ENCODE assay signal across 19 mouse cellular contexts in genomic region chr4:97836812-97837211, GRCm38 (mm10). TPM values are rescaled to one million over a fixed set of nuclear protein-coding genes. Genes with fewer than 3 reads are reported as not detected.
DNase-seq lines count a peak whose midpoint lies in the region; ATAC-seq and TF ChIP-seq lines count a peak whose summit lies in the region.
"Had no signal": no experiment of that assay in that cellular context is flagged by ENCODE, and none has a peak within 500 bp of the region (broad histone marks: within the 10 kb centered on the region; RNA-seq: fewer than 3 reads in every experiment).

No protein-coding gene starts in this region.

- no peaks in the 10 kb centered on the region; the same call in 1 of the 2 replicates for H3K36me3 ChIP-seq in liver, adult 2 months (ENCODE audit: control insufficient read depth, insufficient read depth, low read length)
- H3K36me3 ChIP-seq in intestine, embryonic 15.5 days, result no peaks in the 10 kb centered on the region
- H3K36me3 ChIP-seq: limb, embryonic 15.5 days had no signal

- ATAC-seq in intestine, embryonic 15.5 days, result no peak
- ATAC-seq: activated CD4-positive, CD25-positive, alpha-beta regulatory T cell, adult 4 months; intestine, postnatal 0 days had no signal

- no peak for TF ChIP-seq CTCF in liver, adult 2 months (IDR thresholded peaks at IDR 0.05; ENCODE audit: low read depth, low read length)

- DNase-seq in adrenal gland, adult 2 months, result peak; percentile 43
- DNase-seq in adrenal gland, adult 8-10 months, result no peak
- DNase-seq in gastrocnemius, adult 18-20 months (ENCODE audit: low spot score), result peak; percentile 52
- DNase-seq in gastrocnemius, postnatal 25 days, result no peak
- peak; percentile 94 for DNase-seq in liver, adult 2 months (ENCODE audit: extremely low read depth, low read depth, low spot score)
- DNase-seq in liver (no peak), 416B (ENCODE audit: low read depth) (peak; percentile 71)
- DNase-seq: kidney, postnatal 10 days; midbrain, embryonic 14.5 days; right cerebral cortex, postnatal 25 days; thymus, postnatal 4 days had no signal

- H3K79me2 ChIP-seq in liver, adult 2 months (ENCODE audit: control insufficient read depth, insufficient read depth, low read length), result peaks cover 26% of the 10 kb centered on the region

- TF ChIP-seq POLR2A in liver, adult 2 months (IDR thresholded peaks at IDR 0.05; ENCODE audit: extremely low read depth, insufficient read depth, low read length), result no peak

- no peaks in the 10 kb centered on the region for H3K9me3 ChIP-seq in intestine, embryonic 15.5 days
- H3K9me3 ChIP-seq: limb, embryonic 15.5 days had no signal

- peak overlapping the region; percentile 46 for H3K27ac ChIP-seq in liver, adult 2 months (replicated peaks; ENCODE audit: insufficient read depth, low read depth, low read length)
- H3K27ac ChIP-seq in intestine, embryonic 15.5 days, result no peak overlapping the region
- H3K27ac ChIP-seq: limb, embryonic 15.5 days; macrophage had no signal

- no peaks in the 10 kb centered on the region for H3K27me3 ChIP-seq in liver, adult 2 months (ENCODE audit: control insufficient read depth, insufficient read depth, low read length)
- H3K27me3 ChIP-seq in intestine, embryonic 15.5 days (replicated peaks), result no peaks in the 10 kb centered on the region
- H3K27me3 ChIP-seq: CH12.LX; limb, embryonic 15.5 days had no signal

- H3K4me2 ChIP-seq in intestine, embryonic 15.5 days (replicated peaks), result no peak overlapping the region
- H3K4me2 ChIP-seq: heart, embryonic 11.5 days; limb, embryonic 15.5 days had no signal

- WGBS in liver, adult 2 months, result 12% methylated on average over 13 of the region's 13 CpGs
- WGBS in intestine, embryonic 15.5 days, result 65% methylated on average over 13 of the region's 13 CpGs

- H3K9ac ChIP-seq in liver, adult 2 months (ENCODE audit: low read depth, low read length), result peak overlapping the region; percentile 13; the same call in 1 of the 2 replicates
- no peak overlapping the region for H3K9ac ChIP-seq in intestine, embryonic 15.5 days
- H3K9ac ChIP-seq: limb, embryonic 15.5 days had no signal

- peaks cover 33% of the 10 kb centered on the region for H3K4me1 ChIP-seq in liver, adult 2 months (ENCODE audit: control insufficient read depth, insufficient read depth, low read length)
- peaks cover 29% of the 10 kb centered on the region for H3K4me1 ChIP-seq in intestine, embryonic 15.5 days (replicated peaks)

- H3K4me3 ChIP-seq in liver, adult 2 months (ENCODE audit: insufficient read depth, low read depth, low read length), result 0 out of 2 replicates have a peak overlapping the region, but pooled peaks have one; percentile 0
- H3K4me3 ChIP-seq in intestine, embryonic 15.5 days (replicated peaks), result no peak overlapping the region
- H3K4me3 ChIP-seq: limb, embryonic 15.5 days had no signal

RNA-seq across cellular contexts. Expression of gene E130114P18Rik, which starts 58.9 kb away (rescaled TPM):
- not detected for total RNA-seq in adrenal gland, adult 2 months (2021)
- polyA plus RNA-seq in adrenal gland, adult 2 months (2012; rRNA removed), result 0.07 TPM in 1 of 2 replicates, not detected in the other
- under 1 TPM in 3 of 4 experiments, not detected in 1; 0.28 to 0.73 (median 0.59) TPM for total RNA-seq in adrenal gland, adult 8-10 months (2022)
- total RNA-seq in gastrocnemius, adult 18-20 months (2021), result under 1 TPM in 1 of 2 experiments, not detected in 1; 0.21 TPM
- under 1 TPM in 1 of 2 experiments, not detected in 1; 0.41 TPM for total RNA-seq in gastrocnemius, postnatal 25 days (2021)
- total RNA-seq in liver, adult 2 months (2014; rRNA removed), result not detected in 2 replicates
- polyA plus RNA-seq in liver, adult 2 months (2012; rRNA removed), result not detected in 2 replicates
- polyA plus RNA-seq in intestine, embryonic 15.5 days (2015; fragmentation: Nextera tagmentation; extraction: Ambion mirVana), result 2.5 and 3.9 TPM in 2 replicates
- total RNA-seq: CH12.LX; hematopoietic stem cell, adult 5-6 weeks had no signal
- polyA plus RNA-seq: activated CD4-positive, CD25-positive, alpha-beta regulatory T cell, adult 4 months; macrophage had no signal

Comparison
In these comparisons a context has a peak if more than half of its experiments do, and no peak if none do; other contexts are left out.
1. DNase-seq: peak in adrenal gland, adult 2 months (single experiment), gastrocnemius, adult 18-20 months (single experiment), liver, adult 2 months (single experiment) and 416B (single experiment); none in adrenal gland, adult 8-10 months (single experiment), gastrocnemius, postnatal 25 days (single experiment) and liver (single experiment).